Mouse (Mus musculus) C2C12 (cell line): ENCODE results near the gene Mapk7.

ENCODE experiments used
- CTCF ChIP-seq: IDR thresholded peaks from one replicate; pipeline ENCODE4 v1.5.1; 2011; ENCODE audit not compliant: control insufficient read depth, insufficient read depth, insufficient read length
- MAX ChIP-seq: IDR thresholded peaks from one replicate; pipeline ENCODE4 v1.6.1; 2011; ENCODE audit warnings: mild to moderate bottlenecking, control low read depth
- MYOD1 ChIP-seq: IDR thresholded peaks from one replicate; pipeline ENCODE4 v1.6.1; 2011; ENCODE audit warnings: low read depth; ENCODE audit not compliant: control insufficient read depth, insufficient read length
- MYOG ChIP-seq: IDR thresholded peaks from one replicate; pipeline ENCODE4 v1.6.1; 2011; ENCODE audit not compliant: control insufficient read depth, insufficient read length; ENCODE audit errors: extremely low read depth
- USF1 ChIP-seq: IDR thresholded peaks from one replicate; pipeline ENCODE4 v1.6.1; 2011; ENCODE audit warnings: low read depth, mild to moderate bottlenecking, control low read depth, moderate library complexity

GRCm38 (mm10) chr11:61484613-61485540 is 9.3 kb downstream of the Mapk7 start, which contains the start of gene Mfap4:
- no peak for TF ChIP-seq MYOD1
- TF ChIP-seq CTCF, result no peak
- TF ChIP-seq MAX, result no peak
- no peak for TF ChIP-seq MYOG
- TF ChIP-seq USF1, result no peak
